Mouse (Mus musculus): ENCODE measurements around the gene Olfr68. TPM values are rescaled to one million over a fixed set of nuclear protein-coding genes. Genes with fewer than 3 reads are reported as not detected.
"Not testable (repeated sequence)": the region's sequence is repeated elsewhere in the genome, so short reads cannot be mapped to it uniquely, and the experiment has no call there.

Olfr68 gene
- polyA plus RNA-seq, 1 experiment from 2014 or later = not detected

DNA sequence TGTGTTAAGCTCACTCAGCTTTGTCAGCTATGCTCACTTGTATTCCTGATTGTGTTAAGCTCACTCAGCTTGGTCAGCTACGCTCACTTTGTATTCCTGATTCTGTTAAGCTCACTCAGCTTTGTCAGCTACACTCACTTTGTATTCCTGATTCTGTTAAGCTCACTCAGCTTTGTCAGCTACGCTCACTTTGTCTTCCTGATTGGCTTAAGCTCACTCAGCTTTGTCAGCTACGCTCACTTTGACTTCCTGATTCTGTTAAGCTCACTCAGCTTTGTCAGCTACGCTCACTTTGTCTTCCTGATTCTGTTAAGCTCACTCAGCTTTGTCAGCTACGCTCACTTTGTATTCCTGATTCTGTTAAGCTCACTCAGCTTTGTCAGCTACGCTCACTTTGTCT, 17.3 kb downstream of the Olfr68 start:
- not testable (repeated sequence) for H3K9me3 ChIP-seq (replicated peaks); H3K4me2 ChIP-seq; H3K27ac ChIP-seq (replicated peaks); H3K36me3 ChIP-seq (replicated peaks); H3K9ac ChIP-seq; H3K27me3 ChIP-seq; H3K4me3 ChIP-seq (replicated peaks); H3K4me1 ChIP-seq (replicated peaks); ATAC-seq (ENCODE audit: insufficient read depth)
- WGBS (ENCODE audit: insufficient replicate concordance) = 40% methylated on average over 6 of the region's 6 CpGs

DNA sequence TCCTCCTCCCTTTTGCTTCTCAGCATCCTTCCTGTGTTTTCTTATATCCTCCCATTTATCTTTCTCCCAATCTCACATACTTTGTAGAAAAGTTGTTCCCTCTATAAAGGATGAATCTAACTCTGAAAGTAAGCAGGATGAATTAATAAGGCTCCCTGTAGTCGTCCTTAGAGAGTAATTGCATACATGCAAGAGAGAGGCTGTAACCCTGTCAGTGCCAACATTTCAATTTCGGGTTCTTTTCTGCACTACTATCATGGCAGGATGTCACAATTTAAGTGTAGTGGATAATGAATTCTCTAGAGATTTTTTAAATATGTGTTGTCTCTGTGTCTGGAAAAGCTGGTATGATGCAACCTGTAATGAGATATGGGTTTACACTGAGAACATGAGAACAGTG, 22.3 kb downstream of the Olfr68 start, which contains the start of gene Olfr630:
Gene Olfr630, minus strand, starts transcription at position 101 of the 400 bp plus-strand sequence.
- Histone ChIP-seq H3K9ac (no peak within 1 kb of the TSS), H3K36me3 (replicated peaks) (no peaks in the 10 kb centered on the region), H3K27ac (replicated peaks) (no peak within 1 kb of the TSS), H3K4me2 (no peak within 1 kb of the TSS), H3K4me1 (replicated peaks) (no peaks in the 10 kb centered on the region), H3K27me3 (no peaks in the 10 kb centered on the region), H3K9me3 (replicated peaks) (no peaks in the 10 kb centered on the region), H3K4me3 (replicated peaks) (no peak within 1 kb of the TSS)
- WGBS (ENCODE audit: insufficient replicate concordance) = 30% methylated on average over 2 of the region's 2 CpGs
- no peak for ATAC-seq (ENCODE audit: insufficient read depth)

DNA sequence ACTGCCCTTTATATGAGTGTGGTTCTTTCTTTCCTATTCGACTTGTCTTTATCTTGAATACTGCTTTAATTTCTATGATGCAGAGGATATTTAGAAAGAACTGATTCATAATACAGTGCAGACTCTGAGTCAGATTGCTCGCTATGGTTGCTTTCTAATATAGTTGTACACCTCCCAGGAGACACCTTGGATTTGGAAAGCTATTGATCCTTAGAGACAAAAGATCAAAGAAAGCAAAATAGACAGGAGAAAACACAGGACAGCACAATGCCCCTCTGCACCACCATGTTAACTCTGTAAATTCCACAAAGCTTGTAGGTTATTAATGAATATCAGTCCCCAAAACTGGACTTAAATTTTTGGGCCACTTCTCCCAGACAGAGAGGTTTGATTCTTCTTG, 34.7 kb downstream of the Olfr68 start, which contains the start of gene Olfr629:
Gene Olfr629, minus strand, starts transcription at position 101 of the 400 bp plus-strand sequence.
- WGBS (ENCODE audit: insufficient replicate concordance) = 49% methylated on average over 2 of the region's 2 CpGs
- Histone ChIP-seq H3K27ac (replicated peaks) (no peak within 1 kb of the TSS), H3K4me3 (replicated peaks) (no peak within 1 kb of the TSS), H3K9me3 (replicated peaks) (no peaks in the 10 kb centered on the region), H3K4me1 (replicated peaks) (no peaks in the 10 kb centered on the region), H3K27me3 (no peaks in the 10 kb centered on the region), H3K9ac (no peak within 1 kb of the TSS), H3K4me2 (no peak within 1 kb of the TSS), H3K36me3 (replicated peaks) (no peaks in the 10 kb centered on the region)
- ATAC-seq (ENCODE audit: insufficient read depth) = no peak

DNA sequence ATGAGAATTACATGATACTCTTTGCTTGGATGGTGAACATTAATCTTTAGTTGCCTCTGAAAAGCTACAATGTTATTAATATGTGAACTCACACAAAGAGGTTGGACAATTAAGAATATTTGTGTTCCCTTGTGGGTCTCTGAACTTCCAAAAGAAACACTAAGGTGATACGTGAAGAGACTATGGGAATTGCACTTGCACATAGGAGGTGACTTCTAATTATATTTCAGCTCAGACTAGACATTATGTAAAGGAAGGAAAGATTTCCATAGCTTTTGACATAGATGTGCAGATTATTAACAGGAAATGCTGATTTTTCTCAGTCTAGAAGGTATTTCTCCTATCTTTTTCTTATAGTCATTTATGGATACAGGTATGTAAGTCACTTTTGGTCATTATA, 49.4 kb downstream of the Olfr68 start, which contains the start of gene Olfr628:
Gene Olfr628, plus strand, starts transcription at position 301 of the 400 bp plus-strand sequence.
- no peaks in the 10 kb centered on the region for H3K27me3 ChIP-seq
- H3K27ac ChIP-seq (replicated peaks) = no peak within 1 kb of the TSS
- H3K36me3 ChIP-seq (replicated peaks) = no peaks in the 10 kb centered on the region
- H3K4me3 ChIP-seq (replicated peaks) = no peak within 1 kb of the TSS
- WGBS (ENCODE audit: insufficient replicate concordance) = 65% methylated on average over 1 of the region's 1 CpGs
- no peaks in the 10 kb centered on the region for H3K4me1 ChIP-seq (replicated peaks)
- H3K4me2 ChIP-seq = no peak within 1 kb of the TSS
- no peaks in the 10 kb centered on the region for H3K9me3 ChIP-seq (replicated peaks)
- no peak within 1 kb of the TSS for H3K9ac ChIP-seq
- no peak for ATAC-seq (ENCODE audit: insufficient read depth)

Other genes starting within 250 kb of the Olfr68 start
- not detected in 2 replicates for gene Olfr612, start 237.0 kb downstream of the Olfr68 start, polyA plus RNA-seq (2015; fragmentation: Nextera tagmentation; extraction: Ambion mirVana)
- gene Olfr613, start 231.6 kb downstream of the Olfr68 start, polyA plus RNA-seq (2015; fragmentation: Nextera tagmentation; extraction: Ambion mirVana) = not detected in 2 replicates
- gene Olfr615, start 223.6 kb downstream of the Olfr68 start, polyA plus RNA-seq (2015; fragmentation: Nextera tagmentation; extraction: Ambion mirVana) = not detected in 2 replicates
- gene Olfr616, start 210.6 kb downstream of the Olfr68 start, polyA plus RNA-seq (2015; fragmentation: Nextera tagmentation; extraction: Ambion mirVana) = not detected in 2 replicates
- gene Olfr617, start 206.6 kb downstream of the Olfr68 start, polyA plus RNA-seq (2015; fragmentation: Nextera tagmentation; extraction: Ambion mirVana) = not detected in 2 replicates
- not detected in 2 replicates for gene Olfr618, start 189.6 kb downstream of the Olfr68 start, polyA plus RNA-seq (2015; fragmentation: Nextera tagmentation; extraction: Ambion mirVana)
- not detected in 2 replicates for gene Olfr619, start 179.1 kb downstream of the Olfr68 start, polyA plus RNA-seq (2015; fragmentation: Nextera tagmentation; extraction: Ambion mirVana)
- not detected in 2 replicates for gene Olfr620, start 167.2 kb downstream of the Olfr68 start, polyA plus RNA-seq (2015; fragmentation: Nextera tagmentation; extraction: Ambion mirVana)
- not detected in 2 replicates for gene Olfr622, start 137.0 kb downstream of the Olfr68 start, polyA plus RNA-seq (2015; fragmentation: Nextera tagmentation; extraction: Ambion mirVana)
- gene Olfr623, start 116.0 kb downstream of the Olfr68 start, polyA plus RNA-seq (2015; fragmentation: Nextera tagmentation; extraction: Ambion mirVana) = not detected in 2 replicates
- 0.02 TPM in 2 replicates for gene Olfr624, start 108.5 kb downstream of the Olfr68 start, polyA plus RNA-seq (2015; fragmentation: Nextera tagmentation; extraction: Ambion mirVana)
- gene Olfr625-ps1, start 97.0 kb downstream of the Olfr68 start, polyA plus RNA-seq (2015; fragmentation: Nextera tagmentation; extraction: Ambion mirVana) = not detected in 2 replicates
- gene Olfr243, start 65.0 kb downstream of the Olfr68 start, polyA plus RNA-seq (2015; fragmentation: Nextera tagmentation; extraction: Ambion mirVana) = not detected in 2 replicates
- not detected in 2 replicates for gene Olfr628, start 49.3 kb downstream of the Olfr68 start, polyA plus RNA-seq (2015; fragmentation: Nextera tagmentation; extraction: Ambion mirVana)
- 0.08 TPM in 1 of 2 replicates, not detected in the other for gene Olfr629, start 34.8 kb downstream of the Olfr68 start, polyA plus RNA-seq (2015; fragmentation: Nextera tagmentation; extraction: Ambion mirVana)
- not detected in 2 replicates for gene Olfr630, start 22.4 kb downstream of the Olfr68 start, polyA plus RNA-seq (2015; fragmentation: Nextera tagmentation; extraction: Ambion mirVana)
- gene Olfr69, start 8.1 kb downstream of the Olfr68 start, polyA plus RNA-seq (2015; fragmentation: Nextera tagmentation; extraction: Ambion mirVana) = not detected in 2 replicates
- gene Olfr67, start 12.1 kb upstream of the Olfr68 start, polyA plus RNA-seq (2015; fragmentation: Nextera tagmentation; extraction: Ambion mirVana) = not detected in 2 replicates
- gene Hbb-bt, start 34.3 kb upstream of the Olfr68 start, polyA plus RNA-seq (2015; fragmentation: Nextera tagmentation; extraction: Ambion mirVana) = 48,050 and 52,773 TPM in 2 replicates
- gene Hbb-bs, start 48.4 kb upstream of the Olfr68 start, polyA plus RNA-seq (2015; fragmentation: Nextera tagmentation; extraction: Ambion mirVana) = 116,188 and 122,775 TPM in 2 replicates
- gene Hbb-bh2, start 60.8 kb upstream of the Olfr68 start, polyA plus RNA-seq (2015; fragmentation: Nextera tagmentation; extraction: Ambion mirVana) = not detected in 2 replicates
- 44.8 and 64.6 TPM in 2 replicates for gene Hbb-bh1, start 63.5 kb upstream of the Olfr68 start, polyA plus RNA-seq (2015; fragmentation: Nextera tagmentation; extraction: Ambion mirVana)
- 304 and 542 TPM in 2 replicates for gene Hbb-y, start 73.5 kb upstream of the Olfr68 start, polyA plus RNA-seq (2015; fragmentation: Nextera tagmentation; extraction: Ambion mirVana)
- 0.13 TPM in 1 of 2 replicates, not detected in the other for gene Olfr66, start 106.6 kb upstream of the Olfr68 start, polyA plus RNA-seq (2015; fragmentation: Nextera tagmentation; extraction: Ambion mirVana)
- not detected in 2 replicates for gene Olfr64, start 114.8 kb upstream of the Olfr68 start, polyA plus RNA-seq (2015; fragmentation: Nextera tagmentation; extraction: Ambion mirVana)
- gene Olfr65, start 123.8 kb upstream of the Olfr68 start, polyA plus RNA-seq (2015; fragmentation: Nextera tagmentation; extraction: Ambion mirVana) = not detected in 2 replicates
- gene Olfr631, start 149.1 kb upstream of the Olfr68 start, polyA plus RNA-seq (2015; fragmentation: Nextera tagmentation; extraction: Ambion mirVana) = 0.20 and 0.48 TPM in 2 replicates
- 0.16 and 0.23 TPM in 2 replicates for gene Olfr632, start 154.6 kb upstream of the Olfr68 start, polyA plus RNA-seq (2015; fragmentation: Nextera tagmentation; extraction: Ambion mirVana)
- gene Olfr633, start 164.7 kb upstream of the Olfr68 start, polyA plus RNA-seq (2015; fragmentation: Nextera tagmentation; extraction: Ambion mirVana) = 0.02 TPM in 1 of 2 replicates, not detected in the other
- not detected in 2 replicates for gene Olfr635, start 191.5 kb upstream of the Olfr68 start, polyA plus RNA-seq (2015; fragmentation: Nextera tagmentation; extraction: Ambion mirVana)
- gene Olfr638, start 219.0 kb upstream of the Olfr68 start, polyA plus RNA-seq (2015; fragmentation: Nextera tagmentation; extraction: Ambion mirVana) = not detected in 2 replicates
- not detected in 2 replicates for gene Olfr639, start 237.6 kb upstream of the Olfr68 start, polyA plus RNA-seq (2015; fragmentation: Nextera tagmentation; extraction: Ambion mirVana)
- not detected in 2 replicates for gene Olfr640, start 245.9 kb upstream of the Olfr68 start, polyA plus RNA-seq (2015; fragmentation: Nextera tagmentation; extraction: Ambion mirVana)